Mouse (Mus musculus) spleen, adult 10 weeks (tissue): ENCODE data around the gene Olfr134. TPM values are rescaled to one million over a fixed set of nuclear protein-coding genes. Genes with fewer than 3 reads are reported as not detected.

ENCODE experiments used
- polyA plus RNA-seq: library from polyadenylated mRNA; stranded (reverse); fragments of 350-450 nt; fragmentation: Illumina TruSeq; extraction: RNeasy Lipid Tissue Mini Kit (QIAGEN cat#74804); gene quantifications from one replicate; pipeline ENCODE4 v1.2.3, GENCODE M21; 2015; ENCODE audit warnings: low replicate concordance; ENCODE audit not compliant: insufficient read depth

The Olfr134 gene
- polyA plus RNA-seq = not detected

GRCm38 (mm10) chr17:38171088-38171487 is at the start of gene Olfr134:
TSS of gene Olfr134 (plus strand) at chr17:38171388.

GRCm38 (mm10) chr17:38134426-38134825 is 36.8 kb upstream of the Olfr134 start, which contains the start of gene Olfr132:
TSS of gene Olfr132 (minus strand) at chr17:38134526.

GRCm38 (mm10) chr17:38144981-38145380 is 26.2 kb upstream of the Olfr134 start, which contains the start of gene Olfr133:
TSS of gene Olfr133 (plus strand) at chr17:38145281.

GRCm38 (mm10) chr17:38204035-38204434 is 32.8 kb downstream of the Olfr134 start, which contains the start of gene Olfr135:
TSS of gene Olfr135 (plus strand) at chr17:38204335.

Other genes with a start within 250 kb of the Olfr134 start
- gene Olfr761, start 218.3 kb upstream of the Olfr134 start, polyA plus RNA-seq = not detected
- not detected for gene Olfr129, start 111.3 kb upstream of the Olfr134 start, polyA plus RNA-seq
- gene Olfr130, start 107.5 kb upstream of the Olfr134 start, polyA plus RNA-seq = not detected
- not detected for gene Olfr131, start 82.7 kb upstream of the Olfr134 start, polyA plus RNA-seq
- gene Olfr132, start 36.9 kb upstream of the Olfr134 start, polyA plus RNA-seq = not detected
- gene Olfr133, start 26.1 kb upstream of the Olfr134 start, polyA plus RNA-seq = not detected
- not detected for gene Olfr135, start 32.9 kb downstream of the Olfr134 start, polyA plus RNA-seq
- gene Olfr138, start 89.6 kb downstream of the Olfr134 start, polyA plus RNA-seq = not detected
- not detected for gene Olfr137, start 136.2 kb downstream of the Olfr134 start, polyA plus RNA-seq
- not detected for gene Olfr136, start 158.4 kb downstream of the Olfr134 start, polyA plus RNA-seq
- gene Esp36, start 248.8 kb downstream of the Olfr134 start, polyA plus RNA-seq = not detected